Mouse (Mus musculus) MEL (cell line): ENCODE measurements around the gene Tiam1. TPM values are rescaled to one million over a fixed set of nuclear protein-coding genes. Genes with fewer than 3 reads are reported as not detected.

Experiments
- DNase-seq: peaks from one replicate; pipeline ENCODE4 v3.0.0; 2011; ENCODE audit warnings: low read depth, low spot score
- H3K27ac ChIP-seq: 2 replicates; pipeline ENCODE4 v1.5.1; 2012; ENCODE audit warnings: low read depth, mild to moderate bottlenecking, control low read depth, low read length, moderate library complexity; ENCODE audit not compliant: control insufficient read depth
- H3K27me3 ChIP-seq, 2 experiments: fragments of 150-350 bp in 1 of 2; sonication (generic) in 1 of 2; 2 replicates each; pipeline ENCODE4 v1.6.1; 2012; ENCODE audit warnings: low read length in 2 of 2, mild to moderate bottlenecking in 2 of 2, improper control_type of control experiment in 1 of 2, moderate library complexity in 1 of 2; ENCODE audit not compliant: insufficient read depth in 2 of 2, control insufficient read depth in 1 of 2
- H3K36me3 ChIP-seq, 2 experiments: 2 replicates each; pipeline ENCODE4 v1.6.1; 2012 to 2014; ENCODE audit warnings: low read length in 2 of 2, improper control_type of control experiment in 1 of 2, inconsistent platforms in 1 of 2, mild to moderate bottlenecking in 1 of 2; ENCODE audit not compliant: insufficient read depth in 2 of 2, control insufficient read depth in 1 of 2
- H3K4me1 ChIP-seq, 2 experiments: fragments of 150-350 bp in 1 of 2; sonication (generic) in 1 of 2; 2 replicates each; pipeline ENCODE4 v1.6.1; 2012; ENCODE audit warnings: low read length in 2 of 2, improper control_type of control experiment in 1 of 2, mild to moderate bottlenecking in 1 of 2; ENCODE audit not compliant: insufficient read depth in 2 of 2, control insufficient read depth in 1 of 2
- H3K4me3 ChIP-seq, 2 experiments: fragments of 150-350 bp in 1 of 2; sonication (generic) in 1 of 2; 2 replicates each; pipeline ENCODE4 v1.5.1; 2012; ENCODE audit warnings: low read depth in 2 of 2, low read length in 2 of 2, mild to moderate bottlenecking in 2 of 2, moderate library complexity in 2 of 2, control low read depth in 1 of 2, improper control_type of control experiment in 1 of 2; ENCODE audit not compliant: control insufficient read depth in 1 of 2, insufficient read depth in 1 of 2
- H3K79me2 ChIP-seq: 2 replicates; pipeline ENCODE4 v1.6.1; 2012; ENCODE audit warnings: mild to moderate bottlenecking, low read length, moderate library complexity; ENCODE audit not compliant: control insufficient read depth, poor library complexity, insufficient read depth
- H3K9ac ChIP-seq: 2 replicates; pipeline ENCODE4 v1.6.1; 2012; ENCODE audit warnings: low read depth, mild to moderate bottlenecking, control low read depth, low read length, moderate library complexity; ENCODE audit not compliant: control insufficient read depth, poor library complexity, severe bottlenecking
- H3K9me3 ChIP-seq: fragments of 150-350 bp; sonication (generic); replicated peaks from 2 replicates; pipeline ENCODE4 v1.6.1; 2012; ENCODE audit warnings: mild to moderate bottlenecking, low read length, improper control_type of control experiment, moderate library complexity; ENCODE audit not compliant: insufficient read depth
- BHLHE40 ChIP-seq: IDR thresholded peaks from 2 replicates; pipeline ENCODE4 v1.6.1; 2012; ENCODE audit warnings: low read depth, mild to moderate bottlenecking, inconsistent platforms, low read length, improper control_type of control experiment, borderline replicate concordance
- E2F4 ChIP-seq: IDR thresholded peaks from 2 replicates; pipeline ENCODE4 v1.6.1; 2011; ENCODE audit warnings: low read depth, low read length, improper control_type of control experiment, borderline replicate concordance
- ELF1 ChIP-seq: IDR thresholded peaks from 2 replicates; pipeline ENCODE4 v1.6.1; 2014; ENCODE audit warnings: low read depth, mild to moderate bottlenecking, inconsistent platforms, low read length, improper control_type of control experiment, moderate library complexity
- EP300 ChIP-seq, 2 experiments: IDR thresholded peaks; 2 replicates each; pipeline ENCODE4 v1.6.1; 2011; ENCODE audit warnings: improper control_type of control experiment in 2 of 2, low read length in 2 of 2, low read depth in 1 of 2, mild to moderate bottlenecking in 1 of 2
- ETS1 ChIP-seq: IDR thresholded peaks from 2 replicates; pipeline ENCODE4 v1.6.1; 2012; ENCODE audit warnings: low read depth, mild to moderate bottlenecking, inconsistent platforms, low read length, improper control_type of control experiment, moderate library complexity
- GABPA ChIP-seq: IDR thresholded peaks from 2 replicates; pipeline ENCODE4 v1.6.1; 2012; ENCODE audit warnings: low read depth, mild to moderate bottlenecking, inconsistent platforms, low read length, improper control_type of control experiment, moderate library complexity
- GATA1 ChIP-seq: IDR thresholded peaks from 2 replicates; pipeline ENCODE4 v1.6.1; 2011; ENCODE audit warnings: low read depth, low read length, improper control_type of control experiment
- HCFC1 ChIP-seq: IDR thresholded peaks from 2 replicates; pipeline ENCODE4 v1.6.1; 2012; ENCODE audit warnings: low read depth, mild to moderate bottlenecking, inconsistent platforms, low read length, improper control_type of control experiment, moderate library complexity
- MAX ChIP-seq: IDR thresholded peaks from 2 replicates; pipeline ENCODE4 v1.6.1; 2011; ENCODE audit warnings: low read length, improper control_type of control experiment
- MAZ ChIP-seq: IDR thresholded peaks from 2 replicates; pipeline ENCODE4 v1.6.1; 2012; ENCODE audit warnings: low read depth, mild to moderate bottlenecking, inconsistent platforms, low read length, improper control_type of control experiment
- MYB ChIP-seq: IDR thresholded peaks from 2 replicates; pipeline ENCODE4 v1.6.1; 2011; ENCODE audit warnings: mild to moderate bottlenecking, low read depth, low read length, improper control_type of control experiment
- MYC ChIP-seq: IDR thresholded peaks from 2 replicates; pipeline ENCODE4 v1.6.1; 2011; ENCODE audit warnings: low read depth, mild to moderate bottlenecking, low read length, improper control_type of control experiment, moderate library complexity
- NELFE ChIP-seq: IDR thresholded peaks from 2 replicates; pipeline ENCODE4 v1.6.1; 2011; ENCODE audit warnings: low read depth, low read length, improper control_type of control experiment
- POLR2A ChIP-seq, 2 experiments: IDR thresholded peaks; 2 replicates each; pipeline ENCODE4 v1.6.1; 2011 to 2012; ENCODE audit warnings: low read length in 2 of 2, mild to moderate bottlenecking in 2 of 2, control low read depth in 1 of 2, improper control_type of control experiment in 1 of 2, low read depth in 1 of 2, moderate library complexity in 1 of 2; ENCODE audit not compliant: control insufficient read depth in 1 of 2, insufficient read depth in 1 of 2, poor library complexity in 1 of 2
- POLR2AphosphoS5 ChIP-seq: IDR thresholded peaks from 2 replicates; pipeline ENCODE4 v1.6.1; 2012; ENCODE audit warnings: low read depth, borderline replicate concordance, mild to moderate bottlenecking, inconsistent platforms, low read length, moderate library complexity, mixed read lengths
- RAD21 ChIP-seq: IDR thresholded peaks from 2 replicates; pipeline ENCODE4 v1.6.1; 2011; ENCODE audit warnings: mild to moderate bottlenecking, low read depth, low read length, improper control_type of control experiment
- RCOR1 ChIP-seq: IDR thresholded peaks from 2 replicates; pipeline ENCODE4 v1.6.1; 2012; ENCODE audit warnings: low read depth, mild to moderate bottlenecking, inconsistent platforms, low read length, improper control_type of control experiment
- SIN3A ChIP-seq: IDR thresholded peaks from 2 replicates; pipeline ENCODE4 v1.6.1; 2012; ENCODE audit warnings: low read length, improper control_type of control experiment, inconsistent platforms
- SMC3 ChIP-seq: IDR thresholded peaks from 2 replicates; pipeline ENCODE4 v1.6.1; 2011; ENCODE audit warnings: low read depth, low read length, improper control_type of control experiment
- TAL1 ChIP-seq: IDR thresholded peaks from 2 replicates; pipeline ENCODE4 v1.6.1; 2012; ENCODE audit warnings: mild to moderate bottlenecking, inconsistent platforms, low read length, moderate library complexity, mixed read lengths
- TBP ChIP-seq: IDR thresholded peaks from 2 replicates; pipeline ENCODE4 v1.8.0; 2011; ENCODE audit warnings: low read depth, low read length, improper control_type of control experiment
- UBTF ChIP-seq: IDR thresholded peaks from 2 replicates; pipeline ENCODE4 v1.6.1; 2012; ENCODE audit warnings: low read depth, mild to moderate bottlenecking, inconsistent platforms, low read length, improper control_type of control experiment, moderate library complexity, borderline replicate concordance; ENCODE audit not compliant: insufficient read depth
- USF1 ChIP-seq: IDR thresholded peaks from 2 replicates; pipeline ENCODE4 v1.6.1; 2014; ENCODE audit warnings: low read depth, mild to moderate bottlenecking, inconsistent platforms, low read length, improper control_type of control experiment, moderate library complexity
- USF2 ChIP-seq, 2 experiments: IDR thresholded peaks; 2 replicates each; pipeline ENCODE4 v1.6.1; 2011 to 2012; ENCODE audit warnings: improper control_type of control experiment in 2 of 2, low read length in 2 of 2, borderline replicate concordance in 1 of 2, inconsistent platforms in 1 of 2, low read depth in 1 of 2, mild to moderate bottlenecking in 1 of 2; ENCODE audit not compliant: insufficient read depth in 1 of 2
- ZC3H11A ChIP-seq: IDR thresholded peaks from 2 replicates; pipeline ENCODE4 v1.6.1; 2012; ENCODE audit warnings: low read depth, mild to moderate bottlenecking, inconsistent platforms, low read length, improper control_type of control experiment
- ZKSCAN1 ChIP-seq: IDR thresholded peaks from 2 replicates; pipeline ENCODE4 v1.6.1; 2012; ENCODE audit warnings: low read depth, mild to moderate bottlenecking, inconsistent platforms, low read length, improper control_type of control experiment, moderate library complexity
- ZMIZ1 ChIP-seq: IDR thresholded peaks from 2 replicates; pipeline ENCODE4 v1.6.1; 2012; ENCODE audit warnings: low read depth, mild to moderate bottlenecking, inconsistent platforms, low read length, improper control_type of control experiment, moderate library complexity
- polyA plus RNA-seq, 2 experiments: library from polyadenylated mRNA; stranded (reverse) in 1 of 2; unstranded in 1 of 2; fragments of >175 nt in 1 of 2; fragments of >200 nt in 1 of 2; gene quantifications; 2 replicates each; pipeline versions ENCODE4 v1.2.1 to v1.2.4; 2012; ENCODE audit warnings: low replicate concordance in 2 of 2, low read depth in 1 of 2; ENCODE audit not compliant: insufficient read length in 2 of 2, insufficient read depth in 1 of 2, missing spikeins in 1 of 2
- total RNA-seq: library from RNA; depleted of rRNA; stranded (reverse); fragments of 300-350 nt; gene quantifications from 2 replicates; pipeline ENCODE4 v1.2.3, GENCODE M21; 2012

Tiam1 gene
- total and polyA plus RNA-seq, 3 experiments: 15.0 to 23.9 (median 19.9) TPM

GRCm38 (mm10) chr16:90047841-90048240 lies 95.7 kb downstream of the Tiam1 start:
- H3K27me3 ChIP-seq: no peaks in the 10 kb centered on the region
- peaks cover 0 to 46% of the 10 kb centered on the region in 2 experiments; a peak in 2 of 4 replicates for H3K36me3 ChIP-seq
- H3K9me3 ChIP-seq: no peaks in the 10 kb centered on the region
- no peak overlapping the region for H3K9ac ChIP-seq
- TF ChIP-seq ELF1 (no peak), MYB (peak; percentile 49; the same call in 1 of the 2 replicates), GATA1 (0 out of 2 replicates have a peak, but pooled peaks have one; percentile 12), UBTF (no peak), MAX (peak; percentile 66; the same call in 1 of the 2 replicates), EP300 (IDR thresholded peaks at IDR 0.05; ENCODE audit: low read depth in 1 of 2, low read length in 2 of 2) (peak; percentile 34 to 81; a peak in 3 of 4 replicates), BHLHE40 (no peak), TAL1 (no peak), RCOR1 (no peak), SIN3A (0 out of 2 replicates have a peak, but pooled peaks have one; percentile 1), USF2 (IDR thresholded peaks at IDR 0.05; ENCODE audit: borderline replicate concordance in 1 of 2, insufficient read depth in 1 of 2, low read depth in 1 of 2, low read length in 2 of 2) (no peak), USF1 (peak; percentile 47; the same call in 1 of the 2 replicates), ZKSCAN1 (no peak), NELFE (no peak), ZMIZ1 (no peak), GABPA (no peak), RAD21 (no peak), ZC3H11A (no peak), SMC3 (no peak), E2F4 (no peak), POLR2A (IDR thresholded peaks at IDR 0.05; ENCODE audit: control insufficient read depth in 1 of 2, insufficient read depth in 1 of 2, low read depth in 1 of 2, low read length in 2 of 2, poor library complexity in 1 of 2) (no peak), POLR2AphosphoS5 (no peak), ETS1 (peak; percentile 73), TBP (no peak), HCFC1 (no peak), MYC (0 out of 2 replicates have a peak, but pooled peaks have one; percentile 27), MAZ (no peak)
- peak; percentile 64 for DNase-seq
- peaks cover 33 to 57% of the 10 kb centered on the region in 2 experiments for H3K4me1 ChIP-seq
- peaks cover 4% of the 10 kb centered on the region; the same call in 1 of the 2 replicates for H3K79me2 ChIP-seq
- H3K27ac ChIP-seq: peak overlapping the region; percentile 37; the same call in 1 of the 2 replicates
- no peak overlapping the region for H3K4me3 ChIP-seq
